Comparison of ENCODE assay signal across 10 mouse cellular contexts in the genomic region with DNA sequence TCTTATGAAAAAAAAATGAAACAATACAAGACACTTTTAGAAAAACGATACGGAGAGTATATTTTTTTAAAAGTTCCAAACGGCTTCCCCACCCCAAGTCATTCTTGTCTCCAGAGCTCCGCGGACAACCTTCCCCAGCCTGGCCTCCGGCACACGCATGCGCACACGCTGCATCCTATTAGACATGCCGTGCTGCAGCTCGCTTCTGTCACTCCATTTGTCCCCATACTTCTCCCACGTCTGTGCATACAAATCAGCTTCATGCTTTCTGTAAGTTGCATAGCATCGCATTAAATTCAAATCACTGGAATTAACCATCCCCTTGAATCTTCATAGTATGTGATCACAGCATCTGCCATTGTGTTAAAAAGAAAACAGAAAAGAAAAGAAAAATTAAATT. TPM values are rescaled to one million over a fixed set of nuclear protein-coding genes. Genes with fewer than 3 reads are reported as not detected.
DNase-seq lines count a peak whose midpoint lies in the region; ATAC-seq and TF ChIP-seq lines count a peak whose summit lies in the region.
"Had no signal": no experiment of that assay in that cellular context is flagged by ENCODE, and none has a peak within 500 bp of the region (broad histone marks: within the 10 kb centered on the region; RNA-seq: fewer than 3 reads in every experiment).

No protein-coding gene starts in this region.

- no peaks in the 10 kb centered on the region for H3K36me3 ChIP-seq in lung, embryonic 14.5 days (ENCODE audit: insufficient read depth)
- no peaks in the 10 kb centered on the region for H3K36me3 ChIP-seq in kidney, embryonic 14.5 days (ENCODE audit: control insufficient read depth, insufficient read depth, low read length)
- H3K36me3 ChIP-seq: limb, embryonic 13.5 days had no signal

- H3K9me3 ChIP-seq in lung, embryonic 14.5 days (ENCODE audit: low read depth, low read length) = no peaks in the 10 kb centered on the region
- no peaks in the 10 kb centered on the region for H3K9me3 ChIP-seq in kidney, embryonic 14.5 days (ENCODE audit: control insufficient read depth, low read length)
- H3K9me3 ChIP-seq: limb, embryonic 13.5 days had no signal

- no peaks in the 10 kb centered on the region for H3K27me3 ChIP-seq in lung, embryonic 14.5 days (ENCODE audit: insufficient read depth, low read length)
- no peaks in the 10 kb centered on the region for H3K27me3 ChIP-seq in kidney, embryonic 14.5 days (ENCODE audit: control insufficient read depth, insufficient read depth, low read length)
- H3K27me3 ChIP-seq: limb, embryonic 13.5 days had no signal

- ATAC-seq in lung, embryonic 14.5 days (ENCODE audit: insufficient read depth) = no peak; the same call in 1 of the 2 replicates
- no peak for ATAC-seq in kidney, embryonic 14.5 days (ENCODE audit: low FRiP score, low TSS enrichment)
- ATAC-seq in erythroblast, adult 5-6 weeks (replicated peaks; ENCODE audit: low FRiP score, poor library complexity, severe bottlenecking) = no peak

- no peak overlapping the region for H3K9ac ChIP-seq in lung, embryonic 14.5 days
- H3K9ac ChIP-seq in kidney, embryonic 14.5 days (ENCODE audit: low read depth, low read length) = no peak overlapping the region
- H3K9ac ChIP-seq: limb, embryonic 13.5 days had no signal

- no peak for TF ChIP-seq CTCF in lung, embryonic 14.5 days (IDR thresholded peaks at IDR 0.05; ENCODE audit: low read depth)

- peak; percentile 80 for DNase-seq in lung, embryonic 14.5 days
- no peak for DNase-seq in lung, adult 18-20 months
- DNase-seq in cerebellum, postnatal 25 days = peak; percentile 41 to 71
- peak; percentile 48 to 61 for DNase-seq in layer of hippocampus, postnatal 36 days
- peak; percentile 44 to 70 for DNase-seq in right cerebral cortex, adult 2 months (ENCODE audit: low spot score in 2 of 2)
- DNase-seq in gastrocnemius, postnatal 10 days = no peak

- no peak overlapping the region for H3K4me3 ChIP-seq in lung, embryonic 14.5 days (ENCODE audit: low read depth, low read length)
- no peak overlapping the region for H3K4me3 ChIP-seq in kidney, embryonic 14.5 days (ENCODE audit: low read length)
- H3K4me3 ChIP-seq: limb, embryonic 13.5 days had no signal

- H3K27ac ChIP-seq in lung, embryonic 14.5 days (ENCODE audit: low read depth) = no peak overlapping the region
- no peak overlapping the region for H3K27ac ChIP-seq in kidney, embryonic 14.5 days (ENCODE audit: low read depth, low read length)
- H3K27ac ChIP-seq: limb, embryonic 13.5 days had no signal

- H3K4me1 ChIP-seq in lung, embryonic 14.5 days (ENCODE audit: insufficient read depth) = 0 out of 2 replicates have a peak, but pooled peaks cover 3% of the 10 kb centered on the region
- no peaks in the 10 kb centered on the region for H3K4me1 ChIP-seq in kidney, embryonic 14.5 days (ENCODE audit: control insufficient read depth, insufficient read depth, low read length)

- WGBS in lung, embryonic 14.5 days = 58% methylated on average over 13 of the region's 13 CpGs
- WGBS in kidney, embryonic 14.5 days = 93% methylated on average over 13 of the region's 13 CpGs

- 0 out of 2 replicates have a peak overlapping the region, but pooled peaks have one; percentile 8 for H3K4me2 ChIP-seq in lung, embryonic 14.5 days
- H3K4me2 ChIP-seq in kidney, embryonic 14.5 days (replicated peaks; ENCODE audit: low read depth, low read length) = no peak overlapping the region
- H3K4me2 ChIP-seq: limb, embryonic 13.5 days had no signal

RNA-seq across cellular contexts. Expression of gene Ccdc42, which starts 3.6 kb away (rescaled TPM):
- polyA plus RNA-seq in lung, embryonic 14.5 days (2014; fragmentation: Nextera tagmentation; extraction: Ambion mirVana) = 0.70 and 1.2 TPM in 2 replicates
- total RNA-seq in layer of hippocampus, postnatal 36 days (2021) = 1 to 10 TPM; 2.3 to 2.4 TPM
- polyA plus RNA-seq in kidney, embryonic 14.5 days (2014; fragmentation: Nextera tagmentation; extraction: Ambion mirVana) = 2.5 and 3.0 TPM in 2 replicates
- total RNA-seq in gastrocnemius, postnatal 10 days (2021) = under 1 TPM in 1 of 2 experiments, not detected in 1; 0.31 TPM
- total RNA-seq in erythroblast, adult 5-6 weeks (2015; ENCODE audit: low replicate concordance) = not detected in 2 replicates
- total RNA-seq in erythroblast, adult 5-6 weeks (2017; ENCODE audit: low replicate concordance) = not detected in 2 replicates
- total RNA-seq: CH12.LX had no signal

RNA-seq across cellular contexts. Expression of gene Mfsd6l, which starts 27.2 kb away (rescaled TPM):
- polyA plus RNA-seq in lung, embryonic 14.5 days (2014; fragmentation: Nextera tagmentation; extraction: Ambion mirVana) = 1.5 TPM in 2 replicates
- total RNA-seq in layer of hippocampus, postnatal 36 days (2021) = not detected
- 1.0 and 1.4 TPM in 2 replicates for polyA plus RNA-seq in kidney, embryonic 14.5 days (2014; fragmentation: Nextera tagmentation; extraction: Ambion mirVana)
- total RNA-seq in gastrocnemius, postnatal 10 days (2021) = under 1 TPM; 0.14 to 0.20 TPM
- not detected in 2 replicates for total RNA-seq in erythroblast, adult 5-6 weeks (2015; ENCODE audit: low replicate concordance)
- not detected in 2 replicates for total RNA-seq in erythroblast, adult 5-6 weeks (2017; ENCODE audit: low replicate concordance)

Comparison
In these comparisons a context has a peak if more than half of its experiments do, and no peak if none do; other contexts are left out.
1. DNase-seq: peak in lung, embryonic 14.5 days (single experiment), cerebellum, postnatal 25 days (2 of 2), layer of hippocampus, postnatal 36 days (2 of 2) and right cerebral cortex, adult 2 months (2 of 2); none in lung, adult 18-20 months (0 of 2) and gastrocnemius, postnatal 10 days (single experiment).